Mouse (Mus musculus): Measurements from ENCODE around the gene Cldn20. TPM values are rescaled to one million over a fixed set of nuclear protein-coding genes. Genes with fewer than 3 reads are reported as not detected.

Cldn20 gene
- total and polyA plus RNA-seq, 3 experiments, result not detected

- no peak overlapping the region for H3K4me3 ChIP-seq (ENCODE audit: low read depth, low read length)
- ATAC-seq (ENCODE audit: extremely low read depth, insufficient number of reproducible peaks, low FRiP score, poor library complexity, severe bottlenecking), result no peak
- peaks cover 26% of the 10 kb centered on the region for H3K36me3 ChIP-seq (replicated peaks)
- TF ChIP-seq TAL1 (conservative IDR thresholded peaks at IDR 0.05; ENCODE audit: low read depth, low read length), result no peak
- no peak for TF ChIP-seq POLR2AphosphoS5 (IDR thresholded peaks at IDR 0.05; ENCODE audit: insufficient replicate concordance, low read depth, low read length)
- TF ChIP-seq GATA1 (IDR thresholded peaks at IDR 0.05; ENCODE audit: borderline replicate concordance, low read length), result no peak
- TF ChIP-seq CTCF (IDR thresholded peaks at IDR 0.05; ENCODE audit: low read depth, low read length), result no peak
- no peak for TF ChIP-seq GATA2 (IDR thresholded peaks at IDR 0.05; ENCODE audit: borderline replicate concordance, low read depth, low read length)
- H3K4me1 ChIP-seq (ENCODE audit: insufficient read depth, low read depth, low read length), result no peaks in the 10 kb centered on the region
- H3K27me3 ChIP-seq (ENCODE audit: insufficient read depth, low read length), result no peaks in the 10 kb centered on the region
- no peaks in the 10 kb centered on the region for H3K9me3 ChIP-seq (replicated peaks)
- DNase-seq (ENCODE audit: low spot score), result no peak
Measured at GRCm38 (mm10) chr17:3515851-3516250, 16.5 kb upstream of the Cldn20 start.

- Histone ChIP-seq H3K27me3 (ENCODE audit: insufficient read depth, low read length) (no peaks in the 10 kb centered on the region), H3K36me3 (replicated peaks) (peaks cover 32% of the 10 kb centered on the region), H3K9me3 (replicated peaks) (no peaks in the 10 kb centered on the region), H3K4me3 (ENCODE audit: low read depth, low read length) (no peak overlapping the region), H3K4me1 (ENCODE audit: insufficient read depth, low read depth, low read length) (no peaks in the 10 kb centered on the region)
- DNase-seq (ENCODE audit: low spot score), result no peak
- TF ChIP-seq TAL1 (conservative IDR thresholded peaks at IDR 0.05; ENCODE audit: low read depth, low read length) (no peak), GATA2 (IDR thresholded peaks at IDR 0.05; ENCODE audit: borderline replicate concordance, low read depth, low read length) (no peak), CTCF (IDR thresholded peaks at IDR 0.05; ENCODE audit: low read depth, low read length) (no peak), GATA1 (IDR thresholded peaks at IDR 0.05; ENCODE audit: borderline replicate concordance, low read length) (no peak), POLR2AphosphoS5 (IDR thresholded peaks at IDR 0.05; ENCODE audit: insufficient replicate concordance, low read depth, low read length) (no peak)
- no peak for ATAC-seq (ENCODE audit: extremely low read depth, insufficient number of reproducible peaks, low FRiP score, poor library complexity, severe bottlenecking)
Measured at GRCm38 (mm10) chr17:3516406-3516805, 15.9 kb upstream of the Cldn20 start.

GRCm38 (mm10) chr17:3520344-3520743 is 12.0 kb upstream of the Cldn20 start:
- H3K4me1 ChIP-seq (ENCODE audit: insufficient read depth, low read depth, low read length), result no peaks in the 10 kb centered on the region
- H3K9me3 ChIP-seq (replicated peaks), result no peaks in the 10 kb centered on the region
- no peak overlapping the region for H3K4me3 ChIP-seq (ENCODE audit: low read depth, low read length)
- H3K36me3 ChIP-seq (replicated peaks), result peaks cover 53% of the 10 kb centered on the region
- no peak for TF ChIP-seq CTCF (IDR thresholded peaks at IDR 0.05; ENCODE audit: low read depth, low read length)
- TF ChIP-seq TAL1 (conservative IDR thresholded peaks at IDR 0.05; ENCODE audit: low read depth, low read length), result no peak
- no peak for TF ChIP-seq GATA1 (IDR thresholded peaks at IDR 0.05; ENCODE audit: borderline replicate concordance, low read length)
- no peak for TF ChIP-seq POLR2AphosphoS5 (IDR thresholded peaks at IDR 0.05; ENCODE audit: insufficient replicate concordance, low read depth, low read length)
- no peak for TF ChIP-seq GATA2 (IDR thresholded peaks at IDR 0.05; ENCODE audit: borderline replicate concordance, low read depth, low read length)
- DNase-seq (ENCODE audit: low spot score) (no peak), ATAC-seq (ENCODE audit: extremely low read depth, insufficient number of reproducible peaks, low FRiP score, poor library complexity, severe bottlenecking) (no peak)
- no peaks in the 10 kb centered on the region for H3K27me3 ChIP-seq (ENCODE audit: insufficient read depth, low read length)

- no peak for DNase-seq (ENCODE audit: low spot score)
- Histone ChIP-seq H3K4me3 (ENCODE audit: low read depth, low read length) (no peak overlapping the region), H3K27me3 (ENCODE audit: insufficient read depth, low read length) (no peaks in the 10 kb centered on the region), H3K9me3 (replicated peaks) (no peaks in the 10 kb centered on the region), H3K36me3 (replicated peaks) (peaks cover 52% of the 10 kb centered on the region), H3K4me1 (ENCODE audit: insufficient read depth, low read depth, low read length) (no peaks in the 10 kb centered on the region)
- TF ChIP-seq CTCF (IDR thresholded peaks at IDR 0.05; ENCODE audit: low read depth, low read length) (no peak), GATA2 (IDR thresholded peaks at IDR 0.05; ENCODE audit: borderline replicate concordance, low read depth, low read length) (no peak), TAL1 (conservative IDR thresholded peaks at IDR 0.05; ENCODE audit: low read depth, low read length) (no peak), GATA1 (IDR thresholded peaks at IDR 0.05; ENCODE audit: borderline replicate concordance, low read length) (no peak), POLR2AphosphoS5 (IDR thresholded peaks at IDR 0.05; ENCODE audit: insufficient replicate concordance, low read depth, low read length) (no peak)
- ATAC-seq (ENCODE audit: extremely low read depth, insufficient number of reproducible peaks, low FRiP score, poor library complexity, severe bottlenecking), result no peak
Measured at GRCm38 (mm10) chr17:3527841-3528471, 4.4 kb upstream of the Cldn20 start.

GRCm38 (mm10) chr17:3529523-3529922 is 2.8 kb upstream of the Cldn20 start:
- ATAC-seq (ENCODE audit: extremely low read depth, insufficient number of reproducible peaks, low FRiP score, poor library complexity, severe bottlenecking) (no peak), DNase-seq (ENCODE audit: low spot score) (no peak)
- Histone ChIP-seq H3K36me3 (replicated peaks) (peaks cover 54% of the 10 kb centered on the region), H3K9me3 (replicated peaks) (no peaks in the 10 kb centered on the region), H3K4me1 (ENCODE audit: insufficient read depth, low read depth, low read length) (no peaks in the 10 kb centered on the region), H3K27me3 (ENCODE audit: insufficient read depth, low read length) (no peaks in the 10 kb centered on the region), H3K4me3 (ENCODE audit: low read depth, low read length) (no peak overlapping the region)
- no peak for TF ChIP-seq CTCF (IDR thresholded peaks at IDR 0.05; ENCODE audit: low read depth, low read length)
- no peak for TF ChIP-seq GATA2 (IDR thresholded peaks at IDR 0.05; ENCODE audit: borderline replicate concordance, low read depth, low read length)
- TF ChIP-seq GATA1 (IDR thresholded peaks at IDR 0.05; ENCODE audit: borderline replicate concordance, low read length), result no peak
- TF ChIP-seq POLR2AphosphoS5 (IDR thresholded peaks at IDR 0.05; ENCODE audit: insufficient replicate concordance, low read depth, low read length), result no peak
- TF ChIP-seq TAL1 (conservative IDR thresholded peaks at IDR 0.05; ENCODE audit: low read depth, low read length), result no peak

- peaks cover 51% of the 10 kb centered on the region for H3K36me3 ChIP-seq (replicated peaks)
- ATAC-seq (ENCODE audit: extremely low read depth, insufficient number of reproducible peaks, low FRiP score, poor library complexity, severe bottlenecking) (no peak), DNase-seq (ENCODE audit: low spot score) (no peak)
- H3K4me3 ChIP-seq (ENCODE audit: low read depth, low read length), result no peak overlapping the region
- TF ChIP-seq TAL1 (conservative IDR thresholded peaks at IDR 0.05; ENCODE audit: low read depth, low read length) (no peak), GATA1 (IDR thresholded peaks at IDR 0.05; ENCODE audit: borderline replicate concordance, low read length) (no peak), GATA2 (IDR thresholded peaks at IDR 0.05; ENCODE audit: borderline replicate concordance, low read depth, low read length) (no peak), POLR2AphosphoS5 (IDR thresholded peaks at IDR 0.05; ENCODE audit: insufficient replicate concordance, low read depth, low read length) (no peak), CTCF (IDR thresholded peaks at IDR 0.05; ENCODE audit: low read depth, low read length) (no peak)
- H3K27me3 ChIP-seq (ENCODE audit: insufficient read depth, low read length), result no peaks in the 10 kb centered on the region
- no peaks in the 10 kb centered on the region for H3K9me3 ChIP-seq (replicated peaks)
- H3K4me1 ChIP-seq (ENCODE audit: insufficient read depth, low read depth, low read length), result no peaks in the 10 kb centered on the region
Measured at GRCm38 (mm10) chr17:3530549-3530948, 1.8 kb upstream of the Cldn20 start.

Data from G1E (cell line).